Mouse (Mus musculus) cerebellum, adult (tissue): ENCODE results near the gene Cfb.
"Not testable (repeated sequence)": the region's sequence is repeated elsewhere in the genome, so short reads cannot be mapped to it uniquely, and the experiment has no call there.

Experiments used
- ATAC-seq: cut with Nextera tagmentation; 2 replicates; pipeline ENCODE4 v1.9.2; 2017; ENCODE audit warnings: mild to moderate bottlenecking, moderate library complexity, mixed read lengths; ENCODE audit not compliant: insufficient number of reproducible peaks, low FRiP score, low TSS enrichment

Gene Cfb

DNA sequence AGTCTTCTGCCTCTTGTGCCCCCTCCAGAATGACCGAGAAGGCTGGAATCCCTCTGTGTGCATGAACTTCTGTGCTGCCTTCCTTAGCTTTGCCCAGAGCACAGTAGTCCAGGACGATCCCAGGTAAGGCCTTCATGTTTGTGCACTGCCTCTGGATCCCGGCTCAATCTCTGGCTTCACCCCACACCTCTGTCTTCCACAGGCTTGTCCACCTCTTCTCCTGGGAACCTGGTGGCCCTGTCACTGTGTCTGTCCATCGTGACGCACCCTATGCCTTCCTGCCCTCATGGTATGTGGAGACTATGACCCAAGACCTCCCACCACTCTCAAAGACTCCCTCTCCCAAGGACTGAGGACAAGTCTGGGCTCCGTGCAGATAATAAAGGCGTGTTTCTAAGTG lies 23.5 kb downstream of the Cfb start:
- no peak for ATAC-seq

DNA sequence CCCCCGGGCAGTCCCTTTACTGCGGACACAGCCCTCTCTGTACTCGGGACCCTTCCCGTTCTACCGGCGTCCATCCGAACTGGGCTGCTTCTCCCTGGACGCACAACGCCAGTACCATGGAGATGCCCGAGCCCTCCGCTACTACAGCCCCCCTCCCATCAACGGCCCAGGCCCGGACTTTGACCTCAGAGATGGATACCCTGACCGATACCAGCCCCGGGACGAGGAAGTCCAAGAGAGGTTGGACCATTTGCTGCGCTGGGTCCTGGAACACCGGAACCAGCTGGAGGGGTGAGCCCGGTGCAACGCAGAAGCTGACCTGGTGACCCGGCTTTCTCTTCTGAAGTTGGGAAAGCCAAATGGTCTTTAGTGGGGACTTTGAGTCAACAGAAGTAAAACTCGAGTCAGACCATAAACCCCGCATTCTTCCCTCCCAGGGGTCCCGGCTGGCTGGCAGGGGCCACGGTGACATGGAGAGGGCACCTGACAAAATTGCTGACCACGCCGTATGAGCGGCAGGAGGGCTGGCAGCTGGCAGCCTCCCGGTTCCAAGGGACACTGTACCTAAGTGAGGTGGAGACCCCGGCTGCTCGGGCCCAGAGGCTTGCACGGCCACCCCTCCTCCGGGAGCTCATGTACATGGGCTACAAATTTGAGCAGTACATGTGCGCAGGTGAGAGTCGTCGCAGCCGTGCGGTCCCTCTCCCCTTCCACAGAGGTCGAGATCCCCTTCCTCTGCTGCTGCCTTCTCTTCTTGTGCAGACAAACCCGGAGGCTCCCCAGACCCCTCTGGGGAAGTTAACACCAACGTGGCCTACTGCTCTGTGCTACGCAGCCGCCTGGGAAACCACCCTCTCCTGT lies 24.6 kb downstream of the Cfb start:
- no peak for ATAC-seq

DNA sequence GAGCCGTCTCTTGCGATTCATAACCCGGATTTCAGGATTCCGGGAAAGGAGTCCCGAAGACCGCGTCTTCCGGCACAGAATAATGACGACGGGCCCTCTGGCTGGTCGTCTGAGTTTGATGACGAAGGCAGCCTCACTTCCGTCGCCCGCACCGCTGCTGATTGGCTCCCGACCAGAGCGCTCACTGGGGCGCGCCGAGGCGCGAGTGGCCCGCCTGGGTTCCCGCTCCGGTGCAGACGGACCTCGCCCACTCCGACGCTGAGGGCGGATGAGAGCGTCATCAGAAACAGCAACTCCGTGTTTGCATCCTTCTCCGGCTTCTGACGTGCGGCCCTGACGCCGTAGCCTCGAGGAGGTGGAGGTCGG lies 25.5 kb downstream of the Cfb start, which contains the start of the genes Stk19 and Dxo:
Gene Stk19 (minus strand): TSS at position 90 of the 366 bp plus-strand sequence.
Gene Dxo (plus strand): TSS at position 164 of the 366 bp plus-strand sequence.
- ATAC-seq = peak; percentile 73

DNA sequence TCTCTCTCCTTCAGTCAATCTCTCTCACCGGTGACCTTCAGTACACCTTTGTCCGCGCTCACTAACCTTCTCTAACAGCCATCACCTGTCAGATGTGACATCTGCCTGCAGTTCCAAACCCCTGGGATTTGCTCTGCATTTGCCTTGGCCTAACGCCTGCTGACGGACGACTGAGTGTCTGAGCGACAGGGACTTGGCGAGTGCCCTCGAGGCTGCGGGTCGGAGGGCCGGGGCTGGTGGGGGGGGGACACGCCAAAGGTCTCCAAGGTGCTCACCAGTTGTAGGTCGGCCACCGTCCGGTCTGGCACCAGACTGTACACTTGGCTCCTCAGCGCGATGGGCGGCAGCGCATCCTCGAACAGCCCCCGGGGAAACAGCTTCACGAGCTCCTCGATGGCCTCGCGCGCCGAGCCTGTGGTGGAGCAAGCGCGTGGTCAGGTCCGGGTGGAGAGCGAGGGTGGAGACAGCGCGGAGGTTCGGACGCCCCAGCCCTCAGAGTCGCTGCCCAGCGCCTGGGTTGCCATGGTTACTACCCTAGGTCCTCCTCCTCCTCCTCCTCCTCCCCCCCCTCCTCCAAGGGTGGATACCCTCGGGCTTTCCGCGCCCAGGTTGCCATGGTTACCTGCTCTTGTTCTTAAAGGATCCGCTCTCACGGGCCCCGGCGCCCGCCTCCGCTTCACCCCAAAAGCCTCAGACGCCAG lies 26.0 kb downstream of the Cfb start:
- ATAC-seq = peak; percentile 59; the same call in 1 of the 2 replicates

DNA sequence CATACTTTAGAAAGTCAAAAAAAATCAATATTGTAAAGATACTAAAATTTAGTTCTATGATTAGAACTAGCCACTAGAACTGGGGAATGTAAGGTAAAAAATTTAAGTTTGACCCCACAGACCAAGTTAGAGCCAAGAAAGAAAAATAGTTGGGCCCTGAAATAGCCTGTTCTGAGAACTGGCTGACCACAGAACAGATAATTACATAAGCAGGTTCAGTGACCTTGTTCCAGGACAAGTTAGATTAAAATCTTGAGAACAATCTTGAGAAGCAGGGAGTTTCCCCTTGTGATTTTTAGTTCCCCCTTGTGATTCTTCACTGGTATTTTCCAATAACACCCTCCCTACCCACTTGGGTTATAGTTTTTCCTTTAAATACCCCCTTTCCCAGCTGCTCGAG lies 31.5 kb downstream of the Cfb start:
- ATAC-seq = not testable (repeated sequence)

DNA sequence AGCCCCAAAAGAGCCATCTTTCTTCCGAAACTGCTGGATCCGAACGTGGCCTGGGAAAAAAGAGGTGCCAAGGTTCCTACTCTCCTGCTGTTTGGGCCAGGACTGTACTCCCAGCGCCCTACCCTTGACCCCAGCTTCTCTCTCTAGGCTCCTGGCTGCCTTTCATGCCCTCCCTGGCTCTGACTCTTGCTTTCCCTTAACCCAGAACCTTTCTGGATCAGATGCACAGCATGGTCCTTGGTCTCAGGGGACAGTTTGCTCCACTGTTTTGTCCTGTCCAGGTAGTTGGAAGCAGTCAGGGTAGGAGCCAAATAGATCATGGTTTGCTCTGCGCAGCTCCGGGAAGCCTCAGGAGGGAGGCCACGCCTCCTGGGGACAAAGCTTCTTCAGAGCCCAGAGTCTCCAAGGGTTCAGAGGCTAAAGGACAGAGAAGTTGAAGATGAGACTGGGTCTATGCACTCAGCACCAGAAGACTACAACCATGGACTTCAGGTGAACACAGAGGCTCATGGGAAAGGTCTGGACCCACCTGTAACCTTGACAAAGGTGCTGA lies 47.4 kb downstream of the Cfb start:
- no peak for ATAC-seq

DNA sequence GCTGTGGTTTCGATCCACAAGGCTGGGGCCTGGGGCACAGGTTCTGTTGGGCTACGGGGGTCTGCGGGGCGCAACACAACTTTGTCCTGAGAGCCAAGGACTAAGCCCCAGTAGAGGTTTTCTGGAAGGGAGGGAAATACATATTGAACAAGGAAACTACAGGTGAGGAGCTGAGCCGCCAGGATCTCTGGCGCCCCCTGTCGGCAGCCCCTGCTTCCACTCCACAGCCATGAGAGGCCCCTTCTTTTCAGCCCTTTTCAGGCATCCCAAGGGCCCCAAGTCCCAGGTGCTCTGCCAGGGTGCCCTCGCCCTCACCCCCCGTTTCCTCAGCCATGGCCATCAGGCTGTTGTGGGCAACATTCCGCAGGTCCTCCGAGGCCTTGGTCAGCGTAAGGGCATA lies 48.6 kb downstream of the Cfb start:
- ATAC-seq = not testable (repeated sequence)

DNA sequence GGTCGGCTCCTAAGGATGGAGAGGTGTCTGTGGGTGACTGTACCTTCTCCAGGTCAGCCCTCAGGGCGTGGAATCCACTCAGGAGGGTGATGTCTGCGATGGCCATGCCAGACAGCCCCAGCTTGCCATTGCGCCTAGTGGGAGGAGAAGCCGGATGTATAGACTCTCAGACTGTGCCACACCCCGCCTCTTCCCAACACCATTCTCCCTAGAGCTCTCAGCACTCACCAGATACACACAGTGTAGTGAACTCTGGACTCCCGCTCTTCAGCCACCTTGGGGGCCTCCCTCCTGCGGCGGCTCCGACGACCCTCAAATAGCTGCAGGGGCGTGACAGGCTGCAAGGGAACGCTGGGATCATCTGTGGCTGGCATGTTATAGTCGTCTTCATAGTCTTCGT lies 51.0 kb downstream of the Cfb start:
- ATAC-seq = no peak

DNA sequence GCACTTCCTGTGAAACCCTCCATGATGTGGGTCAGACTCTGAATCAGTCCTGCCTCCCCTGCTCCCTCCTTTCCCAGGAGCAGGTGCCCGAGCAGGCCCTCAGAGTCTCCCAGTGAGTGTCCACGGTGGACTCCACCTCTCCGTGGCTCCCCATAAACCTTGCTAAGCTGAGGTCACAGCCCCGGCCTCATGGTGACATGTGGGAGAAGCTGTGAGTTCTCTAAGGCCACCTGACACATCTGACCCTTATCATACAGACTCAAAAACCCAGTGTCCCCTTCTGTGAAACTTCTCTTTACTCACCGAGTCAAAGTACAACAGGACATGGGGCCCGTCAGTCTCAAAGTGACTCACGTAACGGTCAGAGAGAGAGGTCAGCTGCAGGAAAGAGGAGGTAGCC lies 51.5 kb downstream of the Cfb start:
- ATAC-seq = not testable (repeated sequence)

DNA sequence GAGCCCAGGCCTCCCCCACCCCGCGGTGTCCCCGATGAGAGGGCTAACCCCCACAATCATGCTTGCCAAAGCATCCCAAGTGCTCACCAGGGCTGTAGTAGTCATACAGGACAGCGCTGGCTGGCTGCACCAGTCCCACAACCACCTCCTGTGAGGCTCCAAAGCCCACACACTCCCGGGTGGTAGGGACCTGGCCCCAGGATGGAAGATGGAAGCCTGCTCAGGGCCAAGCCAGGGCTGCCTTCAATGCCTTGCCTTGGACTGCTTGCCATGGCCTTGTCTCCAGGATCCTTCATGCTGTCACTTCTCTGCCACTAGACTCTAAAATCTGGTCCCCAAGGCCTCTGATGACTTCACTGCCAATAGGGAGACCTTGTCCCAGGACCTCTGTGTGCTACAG lies 51.9 kb downstream of the Cfb start:
- not testable (repeated sequence) for ATAC-seq

DNA sequence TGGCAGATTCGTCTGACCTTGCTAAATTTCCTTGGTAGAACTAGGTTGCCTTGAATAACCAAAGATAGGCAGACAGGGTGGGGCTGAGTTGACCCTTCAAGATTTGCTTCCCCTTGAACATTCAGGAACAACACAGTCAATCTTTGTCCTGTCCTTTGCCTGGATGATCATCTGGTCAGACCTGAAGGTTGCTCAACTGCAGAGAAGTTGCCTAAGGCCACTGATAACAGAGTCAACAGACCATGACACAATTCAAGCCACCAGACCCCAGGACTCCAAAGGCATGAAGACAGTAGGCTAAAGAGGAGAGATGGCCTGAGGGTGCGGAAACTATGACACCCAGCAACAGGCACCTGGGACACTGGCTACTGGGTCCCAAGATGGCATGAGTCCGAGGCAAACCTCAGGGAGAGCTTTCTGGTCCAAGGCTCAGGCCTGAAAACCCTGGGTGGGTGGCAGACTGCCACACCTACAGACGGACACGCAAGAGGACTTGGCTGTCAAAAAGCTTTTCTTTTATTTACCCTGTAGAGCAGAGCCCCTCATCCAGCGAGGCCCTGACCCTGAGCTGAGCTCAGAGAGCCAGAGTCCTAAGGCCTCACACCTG lies 53.6 kb downstream of the Cfb start:
- ATAC-seq = no peak

DNA sequence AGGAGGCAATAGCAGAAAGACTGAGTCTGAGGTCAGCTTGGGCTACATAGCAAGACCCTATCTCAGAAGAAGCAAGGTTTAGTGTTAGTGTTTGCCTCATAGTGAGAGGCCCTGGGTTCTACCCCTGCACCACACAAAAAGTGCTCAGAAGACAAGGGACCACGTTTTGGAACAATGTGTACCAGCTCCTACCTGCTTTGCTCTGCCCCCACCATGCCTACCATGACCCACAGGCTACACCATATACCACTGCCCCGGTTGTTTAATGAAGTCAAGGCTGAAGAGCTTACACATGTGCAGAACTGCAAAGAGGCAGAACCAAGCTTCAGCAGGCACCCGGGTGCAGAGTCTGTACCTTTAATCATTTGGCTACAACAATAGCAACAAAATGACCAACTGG lies 55.1 kb downstream of the Cfb start:
- no peak for ATAC-seq
